Mouse (Mus musculus): ENCODE results near the gene Tcf20. TPM values are rescaled to one million over a fixed set of nuclear protein-coding genes. Genes with fewer than 3 reads are reported as not detected.

The Tcf20 gene
- total and polyA plus RNA-seq, 3 experiments = 24.2 to 146 (median 128) TPM

DNA sequence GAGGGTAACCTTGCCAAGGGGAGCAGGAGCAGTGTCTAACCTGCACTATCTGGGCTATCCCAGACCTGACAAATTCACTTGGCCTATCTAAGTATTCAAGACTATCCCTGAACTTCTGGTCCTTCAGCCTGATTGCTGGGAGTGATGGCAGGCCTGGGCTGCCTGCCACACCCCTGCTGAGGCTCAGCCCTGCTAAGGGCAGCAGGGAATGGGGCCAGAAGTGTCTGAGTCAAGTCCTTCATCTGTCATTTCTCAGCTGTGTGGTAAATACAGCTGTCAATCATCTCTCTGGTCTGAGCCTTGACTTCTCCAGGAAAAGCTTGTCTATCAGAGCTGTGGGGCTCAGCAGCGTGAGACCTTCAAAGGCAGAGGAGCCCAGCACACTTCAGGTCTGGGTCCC, 8.1 kb downstream of the Tcf20 start:
- DNase-seq (ENCODE audit: low spot score) (no peak), ATAC-seq (ENCODE audit: extremely low read depth, insufficient number of reproducible peaks, low FRiP score, poor library complexity, severe bottlenecking) (no peak)
- TF ChIP-seq GATA2 (IDR thresholded peaks at IDR 0.05; ENCODE audit: borderline replicate concordance, low read depth, low read length) = no peak
- TF ChIP-seq POLR2AphosphoS5 (IDR thresholded peaks at IDR 0.05; ENCODE audit: insufficient replicate concordance, low read depth, low read length) = no peak
- TF ChIP-seq TAL1 (conservative IDR thresholded peaks at IDR 0.05; ENCODE audit: low read depth, low read length) = no peak
- TF ChIP-seq CTCF (IDR thresholded peaks at IDR 0.05; ENCODE audit: low read depth, low read length) = no peak
- no peak for TF ChIP-seq GATA1 (IDR thresholded peaks at IDR 0.05; ENCODE audit: borderline replicate concordance, low read length)
- Histone ChIP-seq H3K27me3 (ENCODE audit: insufficient read depth, low read length) (peaks cover 17% of the 10 kb centered on the region; the same call in 1 of the 2 replicates), H3K36me3 (replicated peaks) (no peaks in the 10 kb centered on the region), H3K4me3 (ENCODE audit: low read depth, low read length) (no peak overlapping the region), H3K4me1 (ENCODE audit: insufficient read depth, low read depth, low read length) (no peaks in the 10 kb centered on the region), H3K9me3 (replicated peaks) (no peaks in the 10 kb centered on the region)

DNA sequence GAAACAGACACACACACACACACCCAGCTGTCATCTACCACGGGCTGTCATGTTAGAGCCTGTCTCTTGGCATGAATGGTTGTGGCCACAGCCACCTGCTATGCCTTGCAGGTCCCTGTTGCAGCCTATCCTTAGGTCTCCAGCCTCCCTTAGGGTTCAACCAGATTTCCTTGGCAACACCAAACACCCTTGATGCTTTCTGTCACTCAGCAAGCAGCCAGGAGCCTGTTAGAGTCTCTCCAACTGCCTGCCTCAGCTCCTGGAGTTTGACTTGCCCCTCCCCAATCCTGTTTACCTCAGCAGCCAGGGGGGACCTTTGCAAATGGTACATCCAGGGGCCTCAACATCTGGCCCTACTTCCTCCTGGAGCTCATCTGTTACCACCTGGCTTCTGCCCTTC, 13.2 kb downstream of the Tcf20 start:
- DNase-seq (ENCODE audit: low spot score) (no peak), ATAC-seq (ENCODE audit: extremely low read depth, insufficient number of reproducible peaks, low FRiP score, poor library complexity, severe bottlenecking) (no peak)
- no peaks in the 10 kb centered on the region for H3K36me3 ChIP-seq (replicated peaks)
- H3K4me3 ChIP-seq (ENCODE audit: low read depth, low read length) = no peak overlapping the region
- peaks cover 8% of the 10 kb centered on the region; the same call in 1 of the 2 replicates for H3K27me3 ChIP-seq (ENCODE audit: insufficient read depth, low read length)
- no peaks in the 10 kb centered on the region for H3K4me1 ChIP-seq (ENCODE audit: insufficient read depth, low read depth, low read length)
- TF ChIP-seq GATA2 (IDR thresholded peaks at IDR 0.05; ENCODE audit: borderline replicate concordance, low read depth, low read length) (no peak), POLR2AphosphoS5 (IDR thresholded peaks at IDR 0.05; ENCODE audit: insufficient replicate concordance, low read depth, low read length) (no peak), TAL1 (conservative IDR thresholded peaks at IDR 0.05; ENCODE audit: low read depth, low read length) (no peak), CTCF (IDR thresholded peaks at IDR 0.05; ENCODE audit: low read depth, low read length) (no peak), GATA1 (IDR thresholded peaks at IDR 0.05; ENCODE audit: borderline replicate concordance, low read length) (no peak)
- H3K9me3 ChIP-seq (replicated peaks) = no peaks in the 10 kb centered on the region

DNA sequence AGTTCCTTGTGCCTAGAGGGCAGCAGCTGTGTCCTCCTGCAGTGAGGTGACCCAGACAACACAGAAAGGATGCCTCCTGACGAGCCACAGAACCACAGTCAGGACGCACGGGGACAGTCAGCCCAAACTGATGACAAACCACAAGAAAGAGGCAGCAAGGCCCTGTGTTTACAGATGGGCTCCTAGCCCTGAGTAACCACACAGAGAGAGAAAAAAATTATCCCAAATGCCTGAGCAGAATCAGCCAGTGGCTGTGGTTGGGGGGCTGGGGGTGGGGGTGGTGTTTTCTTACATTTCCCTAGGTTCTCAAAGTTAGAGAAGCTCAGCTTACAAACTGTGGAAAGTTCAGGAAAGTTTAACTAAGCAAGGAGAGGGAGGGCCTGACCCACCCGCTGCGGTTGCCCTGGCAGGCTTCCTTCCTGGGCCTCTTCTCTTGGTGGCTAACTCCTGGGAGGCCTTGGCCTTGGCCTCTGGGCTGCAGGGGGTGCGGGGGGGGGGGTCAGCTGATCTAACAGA, 18.4 kb downstream of the Tcf20 start:
- TF ChIP-seq CTCF (IDR thresholded peaks at IDR 0.05; ENCODE audit: low read depth, low read length) (no peak), GATA2 (IDR thresholded peaks at IDR 0.05; ENCODE audit: borderline replicate concordance, low read depth, low read length) (no peak), POLR2AphosphoS5 (IDR thresholded peaks at IDR 0.05; ENCODE audit: insufficient replicate concordance, low read depth, low read length) (no peak), TAL1 (conservative IDR thresholded peaks at IDR 0.05; ENCODE audit: low read depth, low read length) (no peak), GATA1 (IDR thresholded peaks at IDR 0.05; ENCODE audit: borderline replicate concordance, low read length) (no peak)
- no peak for DNase-seq (ENCODE audit: low spot score)
- ATAC-seq (ENCODE audit: extremely low read depth, insufficient number of reproducible peaks, low FRiP score, poor library complexity, severe bottlenecking) = no peak

DNA sequence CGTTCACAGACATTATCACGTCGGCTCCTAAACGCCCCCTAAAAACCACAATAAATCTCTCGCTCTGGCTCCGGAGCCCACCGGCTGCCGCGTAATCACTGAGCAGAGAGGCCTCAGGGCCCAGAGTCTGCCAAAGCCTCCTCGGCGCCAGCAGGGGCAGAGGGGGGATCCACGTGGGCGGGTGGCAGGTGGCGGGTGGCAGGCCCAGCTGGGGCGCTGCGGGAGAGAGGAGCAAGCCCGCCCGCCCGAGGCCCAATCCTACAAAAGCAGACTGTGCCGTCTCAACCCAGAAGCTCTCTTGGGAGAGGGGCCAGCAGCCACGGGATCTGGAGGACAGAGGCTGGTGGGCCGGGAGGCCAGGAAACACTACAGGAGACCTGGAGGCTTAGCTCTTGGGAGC, 19.2 kb downstream of the Tcf20 start:
- Histone ChIP-seq H3K4me3 (ENCODE audit: low read depth, low read length) (no peak overlapping the region), H3K4me1 (ENCODE audit: insufficient read depth, low read depth, low read length) (no peaks in the 10 kb centered on the region), H3K36me3 (replicated peaks) (no peaks in the 10 kb centered on the region), H3K9me3 (replicated peaks) (no peaks in the 10 kb centered on the region), H3K27me3 (ENCODE audit: insufficient read depth, low read length) (peaks cover 4% of the 10 kb centered on the region; the same call in 1 of the 2 replicates)
- no peak for ATAC-seq (ENCODE audit: extremely low read depth, insufficient number of reproducible peaks, low FRiP score, poor library complexity, severe bottlenecking)
- DNase-seq (ENCODE audit: low spot score) = no peak
- TF ChIP-seq GATA2 (IDR thresholded peaks at IDR 0.05; ENCODE audit: borderline replicate concordance, low read depth, low read length) (no peak), POLR2AphosphoS5 (IDR thresholded peaks at IDR 0.05; ENCODE audit: insufficient replicate concordance, low read depth, low read length) (no peak)

More for the DNA sequence above, 18.4 kb downstream of the Tcf20 start:
- Histone ChIP-seq H3K36me3 (replicated peaks) (no peaks in the 10 kb centered on the region), H3K9me3 (replicated peaks) (no peaks in the 10 kb centered on the region), H3K4me3 (ENCODE audit: low read depth, low read length) (no peak overlapping the region), H3K4me1 (ENCODE audit: insufficient read depth, low read depth, low read length) (no peaks in the 10 kb centered on the region), H3K27me3 (ENCODE audit: insufficient read depth, low read length) (peaks cover 3% of the 10 kb centered on the region; the same call in 1 of the 2 replicates)

DNA sequence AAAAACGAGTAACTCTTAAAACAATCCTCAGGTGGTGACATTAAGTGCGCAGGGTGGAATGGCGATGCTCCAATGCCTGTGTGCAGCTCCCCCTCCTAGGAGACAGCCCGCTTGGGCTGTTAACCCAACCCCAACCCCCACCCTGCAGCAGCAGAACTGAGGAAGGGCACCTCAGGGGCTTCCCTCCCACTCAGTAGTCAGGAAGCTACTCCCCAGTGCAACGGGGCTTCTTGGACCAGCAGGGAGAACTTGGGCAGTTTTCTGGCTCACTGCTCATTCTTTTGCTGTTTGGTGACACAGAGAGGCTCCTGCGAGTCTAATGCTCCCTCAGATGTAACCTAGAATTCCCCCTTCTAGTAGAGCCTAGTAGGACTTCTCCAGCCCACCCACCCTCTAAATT, 19.7 kb downstream of the Tcf20 start:
- peaks cover 2% of the 10 kb centered on the region; the same call in 1 of the 2 replicates for H3K9me3 ChIP-seq (replicated peaks)
- no peaks in the 10 kb centered on the region for H3K36me3 ChIP-seq (replicated peaks)
- H3K27me3 ChIP-seq (ENCODE audit: insufficient read depth, low read length) = peaks cover 7% of the 10 kb centered on the region; the same call in 1 of the 2 replicates
- ATAC-seq (ENCODE audit: extremely low read depth, insufficient number of reproducible peaks, low FRiP score, poor library complexity, severe bottlenecking) (no peak), DNase-seq (ENCODE audit: low spot score) (no peak)
- H3K4me1 ChIP-seq (ENCODE audit: insufficient read depth, low read depth, low read length) = no peaks in the 10 kb centered on the region
- H3K4me3 ChIP-seq (ENCODE audit: low read depth, low read length) = no peak overlapping the region
- TF ChIP-seq GATA2 (IDR thresholded peaks at IDR 0.05; ENCODE audit: borderline replicate concordance, low read depth, low read length) (no peak), CTCF (IDR thresholded peaks at IDR 0.05; ENCODE audit: low read depth, low read length) (no peak), POLR2AphosphoS5 (IDR thresholded peaks at IDR 0.05; ENCODE audit: insufficient replicate concordance, low read depth, low read length) (no peak), GATA1 (IDR thresholded peaks at IDR 0.05; ENCODE audit: borderline replicate concordance, low read length) (no peak), TAL1 (conservative IDR thresholded peaks at IDR 0.05; ENCODE audit: low read depth, low read length) (no peak)

DNA sequence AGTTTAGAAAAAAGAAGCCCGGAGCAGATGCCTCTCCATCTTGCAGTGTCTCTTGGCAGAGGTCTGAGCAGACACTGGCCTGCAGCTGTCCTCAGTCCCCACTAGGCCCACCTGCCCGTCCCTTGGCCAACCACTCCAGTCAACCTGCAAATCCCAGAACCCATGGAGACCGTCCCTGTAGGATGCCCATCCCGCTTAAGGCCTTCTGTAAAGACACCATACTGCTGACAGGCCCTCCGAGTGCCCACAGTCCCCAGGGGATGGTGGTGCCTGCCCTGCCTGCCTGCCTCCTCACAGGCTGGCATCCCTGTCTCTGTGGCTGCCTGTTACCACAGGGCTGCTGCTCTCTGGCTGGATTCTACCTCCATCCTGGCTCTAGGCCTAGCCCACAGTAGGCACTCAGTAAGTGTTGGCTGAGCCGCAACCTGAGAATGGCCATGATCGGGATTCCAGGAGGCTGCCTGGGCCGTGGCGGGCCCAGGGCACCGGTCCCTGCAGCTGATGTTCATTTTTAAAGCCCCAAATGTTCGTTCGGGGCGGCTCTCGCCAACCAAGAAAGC, 23.3 kb downstream of the Tcf20 start:
- peaks cover 2% of the 10 kb centered on the region; the same call in 1 of the 2 replicates for H3K9me3 ChIP-seq (replicated peaks)
- no peaks in the 10 kb centered on the region for H3K36me3 ChIP-seq (replicated peaks)
- no peak for DNase-seq (ENCODE audit: low spot score)
- H3K4me3 ChIP-seq (ENCODE audit: low read depth, low read length) = no peak overlapping the region
- TF ChIP-seq TAL1 (conservative IDR thresholded peaks at IDR 0.05; ENCODE audit: low read depth, low read length) = no peak
- TF ChIP-seq GATA2 (IDR thresholded peaks at IDR 0.05; ENCODE audit: borderline replicate concordance, low read depth, low read length) = no peak
- no peak for TF ChIP-seq GATA1 (IDR thresholded peaks at IDR 0.05; ENCODE audit: borderline replicate concordance, low read length)
- no peak for TF ChIP-seq POLR2AphosphoS5 (IDR thresholded peaks at IDR 0.05; ENCODE audit: insufficient replicate concordance, low read depth, low read length)
- TF ChIP-seq CTCF (IDR thresholded peaks at IDR 0.05; ENCODE audit: low read depth, low read length) = no peak
- no peak for ATAC-seq (ENCODE audit: extremely low read depth, insufficient number of reproducible peaks, low FRiP score, poor library complexity, severe bottlenecking)
- peaks cover 17% of the 10 kb centered on the region for H3K27me3 ChIP-seq (ENCODE audit: insufficient read depth, low read length)
- H3K4me1 ChIP-seq (ENCODE audit: insufficient read depth, low read depth, low read length) = no peaks in the 10 kb centered on the region
